Mouse (Mus musculus) natural killer cell, adult 2 months (primary cell): Measurements from ENCODE around the gene Cinp.

Experiments
- DNase-seq, 2 experiments: peaks; one replicate each; pipeline ENCODE4 v3.0.0; 2022; ENCODE audit warnings: low spot score in 2 of 2

The Cinp gene

DNA sequence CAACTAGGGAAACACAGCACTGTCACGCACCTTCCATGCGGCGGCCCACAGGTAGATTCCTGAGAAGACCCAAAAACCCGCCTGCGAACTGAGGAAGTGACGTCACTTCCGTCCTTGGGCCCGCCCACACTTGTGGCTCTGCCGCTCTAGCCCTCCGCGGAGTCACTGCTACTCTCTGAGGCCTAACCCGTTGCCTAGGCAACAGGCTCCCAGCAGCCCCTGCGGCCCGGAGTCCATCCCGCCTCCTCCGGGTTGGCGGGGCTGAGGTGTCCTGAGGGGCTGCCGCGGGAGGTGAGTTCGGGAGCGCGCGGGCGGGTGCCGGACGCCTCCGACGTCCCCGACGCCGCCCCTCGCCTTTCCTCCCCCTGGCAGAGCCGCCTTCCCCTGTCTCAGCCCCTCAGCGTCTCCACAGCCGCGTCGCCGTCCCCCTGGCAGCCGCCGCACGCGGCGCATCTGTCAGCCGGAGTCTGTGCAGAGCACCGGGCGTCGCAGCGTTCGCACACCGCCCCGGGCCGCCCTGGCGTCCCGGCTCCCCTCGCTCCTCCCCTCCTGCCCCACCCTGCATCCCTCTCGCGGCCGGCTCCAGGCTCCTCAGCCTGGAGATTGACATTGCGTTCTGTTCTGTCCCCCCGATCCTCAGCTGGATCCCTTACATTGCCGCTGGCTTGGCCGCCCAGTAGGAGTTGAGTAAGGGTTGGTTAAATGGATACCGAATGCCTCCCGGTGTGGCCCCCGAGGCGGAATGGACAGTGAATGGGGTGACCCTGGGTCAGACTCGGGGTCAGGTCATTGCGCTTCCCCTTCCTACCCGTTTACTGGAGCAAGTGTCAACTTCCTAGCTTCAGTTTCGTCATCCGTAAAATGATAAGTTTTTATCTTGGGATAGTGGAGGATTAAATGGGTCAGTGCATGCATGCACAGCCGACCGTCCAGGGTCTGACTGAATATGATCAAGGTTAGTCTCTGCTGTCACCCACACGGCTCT is at the start of gene Cinp, which contains the start of gene Tecpr2:
Cinp (minus strand) TSS at position 110 of the 985 bp plus-strand sequence.
Tecpr2 (plus strand) TSS at position 229 of the 985 bp plus-strand sequence.
- DNase-seq, result peak; percentile 95 to 96

DNA sequence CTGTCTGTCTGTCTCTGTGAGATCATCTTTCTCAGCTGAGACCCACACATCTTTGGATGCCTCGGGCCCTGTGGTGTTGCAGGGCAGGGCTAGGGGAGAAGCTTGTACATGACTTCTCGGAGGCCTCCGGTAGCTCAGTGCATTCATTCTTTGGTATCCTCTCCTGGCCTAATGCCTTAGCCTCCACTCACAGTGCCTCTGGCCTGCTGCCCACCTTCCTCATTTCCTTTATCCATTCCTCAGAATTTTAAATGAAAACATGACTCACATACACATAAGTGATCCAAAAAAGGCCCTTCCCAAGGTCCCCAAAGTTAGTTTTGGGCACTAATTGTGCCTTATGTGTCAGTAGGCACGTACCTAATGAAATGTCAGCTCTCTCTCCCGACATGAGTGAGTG is 48.6 kb upstream of the Cinp start:
- DNase-seq, result no peak

DNA sequence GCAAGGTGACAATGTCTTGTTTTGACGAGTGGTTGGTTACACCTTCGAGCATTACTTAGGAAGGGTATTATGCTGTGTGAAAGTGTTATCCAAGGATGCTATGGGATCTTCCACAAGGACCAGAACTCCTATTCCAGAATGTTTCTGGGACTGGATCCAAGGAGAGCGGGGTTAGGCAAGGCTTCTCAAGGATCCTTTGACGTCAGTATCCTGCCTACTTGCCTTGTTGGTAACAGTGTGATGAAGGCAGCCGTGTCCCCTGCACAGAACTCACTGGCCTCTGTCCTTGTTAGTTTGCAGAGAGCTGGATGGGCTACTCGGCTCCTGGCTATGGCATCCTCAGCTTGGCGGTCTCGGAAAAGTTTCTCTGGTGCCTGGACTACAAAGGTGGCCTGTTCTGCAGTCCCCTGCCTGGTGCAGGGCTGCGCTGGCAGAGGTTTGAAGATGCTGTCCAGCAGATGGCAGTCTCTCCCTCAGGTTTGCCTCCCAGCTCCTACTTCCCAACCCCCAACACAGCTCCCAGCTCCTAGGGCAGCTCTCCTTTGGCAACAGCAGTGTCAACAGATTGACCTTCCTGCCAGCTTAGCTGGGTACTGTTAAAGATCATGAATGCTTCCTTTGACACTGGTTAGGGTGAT is 47.2 kb upstream of the Cinp start:
- DNase-seq, result peak in 1 of 2 experiments; percentile 46

DNA sequence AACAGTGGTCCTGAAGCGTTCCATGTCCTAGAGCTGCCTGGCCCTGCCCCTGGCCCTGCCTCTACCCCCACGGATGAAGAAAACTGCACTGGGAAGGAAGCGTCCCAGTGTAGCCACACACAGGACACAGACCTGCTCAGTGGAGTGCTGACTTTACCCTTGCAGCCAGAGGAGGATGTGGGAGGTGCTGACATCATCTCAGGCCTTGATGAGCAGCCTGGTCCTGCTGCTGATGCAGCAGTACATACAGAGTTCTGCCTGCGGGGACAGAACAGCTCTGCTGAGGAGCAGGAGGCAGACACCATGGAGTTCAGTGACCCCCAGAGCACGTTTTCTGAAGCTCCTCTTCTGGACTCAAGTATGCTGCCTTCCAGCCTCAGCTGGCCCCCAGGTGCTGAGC is 43.9 kb upstream of the Cinp start:
- no peak for DNase-seq

DNA sequence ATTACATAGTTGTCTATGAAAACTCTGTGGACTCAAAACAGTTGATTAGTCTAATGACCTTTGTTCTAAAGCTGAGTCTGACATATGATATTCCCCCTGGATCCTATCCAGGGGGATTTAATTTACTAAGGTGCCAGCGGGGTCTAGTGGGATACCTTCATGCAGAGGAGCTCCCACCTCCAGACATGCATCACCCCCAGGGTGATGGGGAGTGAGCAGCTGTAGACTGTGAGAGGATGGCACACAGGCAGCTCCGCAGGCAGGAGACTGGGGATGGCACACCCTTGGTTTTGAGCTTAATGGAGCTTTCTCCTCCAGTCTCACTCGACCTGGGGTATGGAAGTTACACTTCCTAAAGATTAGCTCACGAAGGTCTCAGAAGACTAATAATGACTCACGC is 32.6 kb upstream of the Cinp start:
- DNase-seq, result no peak

DNA sequence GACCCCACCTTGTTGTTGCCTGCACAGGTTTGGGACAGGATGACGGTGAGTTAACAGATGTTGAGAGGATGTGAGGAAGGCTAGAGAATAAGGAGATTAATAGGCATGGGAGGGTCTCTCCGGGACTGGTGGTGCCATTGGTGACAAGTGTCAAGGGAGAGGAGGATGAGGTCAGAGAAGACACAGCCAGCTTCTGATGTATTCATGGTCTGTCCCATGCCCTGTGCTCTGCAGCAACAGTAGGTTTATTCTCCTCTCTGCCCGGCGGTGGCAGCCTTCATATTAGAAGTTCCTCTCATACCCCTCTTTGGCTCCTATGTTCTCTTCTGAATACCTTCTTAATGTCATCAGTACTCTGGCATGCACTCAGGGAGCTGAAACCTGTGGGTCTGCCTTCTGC is 31.3 kb upstream of the Cinp start:
- no peak for DNase-seq

DNA sequence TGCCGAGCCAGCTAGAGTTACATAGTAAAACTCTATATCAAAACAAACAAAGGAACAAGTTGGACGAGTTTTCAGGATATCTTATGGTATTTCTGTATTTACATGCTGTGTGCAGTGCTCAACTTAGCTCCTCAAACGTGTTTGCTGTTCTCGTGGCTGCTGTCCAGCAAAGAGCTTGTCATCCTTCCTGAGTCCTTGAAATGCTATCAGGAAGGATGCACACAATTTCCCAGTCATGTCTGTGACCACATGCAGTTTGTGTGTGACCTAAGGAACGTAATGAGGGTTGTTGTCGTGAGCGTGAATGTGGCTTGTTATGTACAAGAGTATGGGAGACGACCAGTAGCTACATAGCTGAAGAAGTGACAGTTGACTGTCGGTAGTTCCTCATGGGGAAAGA is 26.8 kb upstream of the Cinp start:
- no peak for DNase-seq

DNA sequence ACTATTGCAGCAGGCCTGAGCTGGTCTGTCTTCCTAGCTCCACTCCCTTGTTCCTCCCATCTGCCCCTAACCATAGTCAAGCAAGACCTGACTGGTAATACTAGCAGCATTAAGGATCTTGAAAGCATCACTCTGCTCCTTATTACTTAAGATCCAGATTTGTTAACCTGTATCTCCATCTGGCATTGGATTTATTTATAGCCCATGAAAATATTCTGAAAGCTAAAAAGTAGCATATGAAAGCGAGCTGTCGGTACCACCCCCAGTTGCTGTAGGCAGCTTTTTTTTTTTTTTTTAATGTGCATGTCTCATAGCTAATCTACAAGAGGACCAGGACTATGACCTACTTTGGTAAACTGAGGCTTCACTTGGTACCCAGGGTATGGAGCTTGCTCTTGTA is 21.0 kb upstream of the Cinp start:
- DNase-seq, result no peak

DNA sequence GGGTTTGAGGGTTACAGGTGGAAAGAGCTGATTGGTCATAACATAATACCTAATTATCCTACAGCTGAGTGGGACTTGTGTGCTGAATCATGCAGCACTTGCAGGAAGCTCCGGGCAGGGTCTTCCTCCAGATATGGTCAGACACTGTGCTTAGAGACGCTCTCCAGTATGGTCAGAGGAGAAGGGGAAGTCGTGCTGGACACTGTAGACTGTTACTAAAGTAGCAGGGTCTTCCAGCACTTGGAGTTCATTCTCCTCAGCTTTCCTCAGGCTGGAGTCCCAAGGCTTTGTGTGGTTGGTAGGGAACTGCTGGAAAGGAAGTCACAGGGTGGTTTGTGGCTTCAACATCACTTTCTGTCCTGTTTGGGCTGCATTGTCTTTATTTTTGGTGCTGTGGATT is 18.9 kb upstream of the Cinp start:
- no peak for DNase-seq

DNA sequence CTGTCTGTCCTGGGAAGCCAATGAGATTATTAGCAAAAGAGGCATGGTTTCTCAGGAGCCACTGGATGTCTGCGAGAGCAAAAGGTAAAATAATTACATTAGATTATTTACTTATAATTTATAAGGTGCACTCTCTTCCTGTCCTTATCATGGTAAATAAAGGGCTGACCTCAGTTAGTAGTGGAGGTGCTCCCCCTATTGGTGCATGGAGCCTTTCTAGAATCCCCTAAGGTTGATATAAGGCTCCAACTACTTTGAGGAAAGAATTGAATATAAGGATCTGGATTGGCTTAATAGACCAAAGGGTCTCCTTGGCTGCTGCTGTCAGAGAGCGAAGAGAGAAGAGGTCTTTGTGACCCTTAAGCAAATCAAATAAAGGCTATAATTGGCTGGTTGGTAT is 14.6 kb upstream of the Cinp start:
- peak in 1 of 2 experiments; percentile 13 for DNase-seq

DNA sequence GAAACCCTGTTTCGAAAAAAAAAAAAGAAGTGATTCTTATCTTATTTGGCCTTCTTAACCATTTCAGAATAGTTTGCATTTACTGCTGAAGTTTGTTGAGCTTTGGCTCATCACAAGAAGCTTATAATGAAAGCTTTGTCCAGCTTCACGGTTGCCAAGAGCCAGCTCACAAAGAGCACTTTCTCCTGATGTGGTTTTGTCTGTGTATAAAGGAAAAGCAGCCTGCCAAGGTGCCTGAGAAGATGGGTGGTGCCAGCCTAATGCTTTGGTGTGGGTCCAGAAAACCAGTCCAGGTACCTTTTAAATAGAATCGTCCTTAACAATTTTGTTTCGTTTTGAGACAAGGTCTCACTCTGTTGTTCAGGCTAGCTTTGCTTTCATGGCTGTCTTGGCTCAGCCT is 13.2 kb upstream of the Cinp start:
- no peak for DNase-seq

DNA sequence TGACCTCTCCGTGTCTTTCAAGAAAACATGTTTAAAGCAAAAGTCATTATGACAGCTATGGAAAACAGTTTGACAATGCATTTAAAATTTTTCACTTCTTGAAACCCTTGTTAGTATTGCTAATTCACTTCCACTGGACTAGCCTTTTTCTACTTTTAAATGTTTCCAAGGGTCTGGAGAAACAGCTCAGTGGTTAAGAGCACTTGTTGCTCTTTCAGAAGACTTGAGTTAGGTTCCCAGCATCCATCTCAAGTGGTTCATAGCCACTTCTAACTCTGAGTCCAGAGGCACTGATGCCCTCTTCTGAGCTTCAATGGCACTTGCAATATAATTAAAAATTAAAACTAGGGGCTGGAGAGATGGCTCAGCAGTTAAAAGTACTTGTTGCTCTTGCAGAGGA is 2.9 kb upstream of the Cinp start:
- no peak for DNase-seq

DNA sequence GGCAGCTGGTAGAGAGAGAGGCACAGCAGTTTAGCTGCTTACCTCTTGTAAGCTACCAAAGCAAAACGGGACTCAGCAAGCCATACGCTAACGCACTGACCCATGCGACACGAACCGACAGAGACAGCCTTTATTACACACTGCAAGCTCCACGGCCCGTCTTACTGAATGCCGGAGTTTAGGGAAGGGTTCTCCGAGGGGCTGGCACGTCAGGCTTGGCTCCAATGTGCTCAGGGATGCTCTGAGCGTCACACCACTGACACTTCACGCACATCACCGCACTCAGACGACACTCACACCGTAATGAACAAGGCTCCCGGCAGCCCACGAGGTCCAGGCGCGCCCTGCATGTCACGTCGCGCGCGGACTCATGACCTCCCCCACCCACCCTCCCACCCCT is 339 bp downstream of the Cinp start:
- DNase-seq, result no peak

DNA sequence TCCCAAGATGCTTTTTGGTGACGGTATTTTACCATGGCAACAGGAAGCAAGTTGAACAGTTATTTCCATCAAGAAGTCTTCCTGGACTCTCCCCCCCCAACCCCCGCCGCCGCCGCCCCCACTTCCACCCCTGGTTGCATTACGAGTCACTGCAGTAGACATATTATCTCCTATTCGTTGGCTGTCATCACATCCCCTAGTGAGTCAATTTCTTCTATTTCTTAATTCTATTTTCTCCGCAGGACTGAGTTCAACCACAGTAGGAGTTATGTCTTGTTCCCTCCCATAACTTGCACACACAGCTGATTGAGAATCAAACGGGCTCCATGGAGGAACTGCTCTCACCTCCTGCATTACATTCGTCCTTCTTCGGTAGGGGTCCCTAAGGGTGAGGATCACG is 839 bp downstream of the Cinp start:
- DNase-seq, result no peak

DNA sequence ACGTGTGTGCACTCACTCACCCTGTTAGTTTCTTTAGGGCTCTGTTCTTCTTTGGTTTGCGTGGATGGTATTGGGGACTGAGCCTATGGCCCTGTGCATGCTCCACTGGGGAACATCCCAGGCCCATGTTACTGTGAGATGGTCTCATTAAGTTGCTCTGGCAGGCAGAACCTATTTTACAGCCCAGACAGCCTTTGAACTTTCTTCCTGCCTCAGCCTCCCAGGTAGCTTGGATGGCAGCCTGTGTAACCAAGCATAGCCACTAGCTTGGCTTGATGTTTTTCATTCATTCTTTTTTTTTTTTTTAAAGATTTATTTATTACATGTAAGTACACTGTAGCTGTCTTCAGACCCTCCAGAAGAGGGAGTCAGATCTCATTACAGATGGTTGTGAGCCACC is 3.7 kb downstream of the Cinp start:
- DNase-seq, result no peak

DNA sequence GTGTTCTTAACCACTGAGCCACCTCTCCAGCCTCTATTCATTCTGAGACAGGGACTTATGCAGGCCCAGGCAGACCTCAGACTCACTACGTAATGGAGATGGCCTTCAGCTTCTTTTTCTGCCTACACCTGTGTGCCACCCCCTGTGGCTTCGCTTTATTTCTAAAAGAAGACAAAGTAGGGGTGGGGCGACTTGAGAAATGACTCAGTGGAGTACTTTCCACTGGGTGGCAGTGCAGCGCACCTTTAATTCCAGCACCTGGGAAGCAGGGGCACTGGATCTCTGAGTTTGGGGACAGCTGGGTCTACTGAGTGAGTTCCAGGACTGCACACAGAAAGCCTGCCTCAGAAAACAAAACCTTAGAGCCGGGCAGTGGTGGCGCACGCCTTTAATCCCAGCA is 6.7 kb downstream of the Cinp start:
- DNase-seq, result no peak

DNA sequence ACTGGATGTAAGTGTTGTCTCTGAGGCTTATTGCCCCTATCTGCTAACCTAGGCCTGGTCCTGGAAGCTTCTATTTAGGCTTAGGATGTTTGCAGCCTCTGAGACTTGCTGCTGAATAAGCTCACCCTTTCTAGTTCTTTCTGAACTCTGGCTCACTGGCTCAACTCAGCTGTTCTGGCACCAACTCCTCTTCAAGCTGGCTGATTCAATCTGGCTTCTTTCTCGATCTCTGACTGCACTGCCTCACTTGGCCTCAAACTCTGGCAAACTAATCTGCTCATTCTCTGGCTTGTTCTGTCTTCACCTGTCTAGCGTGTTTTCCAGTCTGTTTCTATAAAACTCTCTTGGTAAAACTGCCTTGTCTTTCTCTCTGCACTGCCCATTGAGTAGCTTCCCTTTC is 13.6 kb downstream of the Cinp start:
- DNase-seq, result no peak

DNA sequence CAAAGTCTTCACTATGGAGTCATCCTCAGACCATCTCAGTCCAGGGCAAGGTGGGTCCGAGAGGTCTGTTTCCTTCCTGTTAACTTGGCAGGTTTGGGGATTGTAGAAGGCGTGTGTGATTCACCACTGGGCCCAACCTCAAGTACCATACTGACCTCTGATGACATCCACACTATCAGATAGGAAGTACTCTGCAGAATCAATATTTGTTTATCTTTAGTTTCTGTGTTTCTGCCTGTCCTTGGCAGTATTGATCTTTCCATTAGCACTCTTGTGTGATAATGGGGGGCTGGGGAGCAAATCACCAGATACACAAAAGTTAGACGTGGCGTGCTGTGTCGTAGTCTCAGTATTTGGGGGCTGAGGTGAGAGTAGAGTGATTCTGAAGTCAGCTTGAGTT is 17.7 kb downstream of the Cinp start:
- no peak for DNase-seq

DNA sequence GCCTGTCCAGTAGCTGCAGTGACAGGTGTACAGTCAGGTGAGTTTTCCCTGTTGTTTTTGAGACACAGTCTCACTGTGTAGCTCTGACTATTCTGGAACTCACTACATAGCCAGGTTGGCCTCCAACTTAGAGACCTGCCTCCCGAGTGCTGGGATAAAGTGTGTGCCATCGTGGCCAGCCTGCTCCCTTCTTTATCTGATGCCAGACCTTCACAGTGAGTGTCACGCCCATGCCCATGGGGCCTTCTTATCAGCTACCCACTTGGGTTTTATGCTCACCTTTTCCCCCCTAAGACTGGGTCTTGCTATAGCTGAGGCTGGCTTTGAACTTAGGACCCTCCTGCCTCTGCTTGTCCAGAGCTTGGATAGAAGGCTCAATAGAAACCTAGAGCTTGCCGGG is 18.8 kb downstream of the Cinp start:
- DNase-seq, result no peak

DNA sequence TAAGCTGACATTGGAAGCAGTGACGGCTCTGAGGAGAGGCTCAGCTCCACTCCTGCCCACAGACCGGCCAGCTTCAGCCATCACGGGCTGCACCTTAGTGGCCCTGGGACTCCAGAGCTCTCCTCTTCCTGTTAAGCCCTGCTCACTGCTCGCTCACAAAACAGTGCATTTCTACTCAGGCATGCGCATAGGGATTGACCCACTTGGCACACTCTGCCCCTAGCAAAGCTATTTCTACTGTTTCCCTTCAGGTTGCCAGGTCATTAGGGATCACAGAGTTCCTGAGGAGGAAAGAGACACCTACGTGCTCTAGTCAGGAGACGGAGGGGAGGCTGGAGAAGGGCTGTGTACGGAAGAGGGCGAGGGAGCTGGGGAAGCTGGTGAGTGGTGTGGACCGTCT is 23.0 kb downstream of the Cinp start:
- DNase-seq, result no peak

DNA sequence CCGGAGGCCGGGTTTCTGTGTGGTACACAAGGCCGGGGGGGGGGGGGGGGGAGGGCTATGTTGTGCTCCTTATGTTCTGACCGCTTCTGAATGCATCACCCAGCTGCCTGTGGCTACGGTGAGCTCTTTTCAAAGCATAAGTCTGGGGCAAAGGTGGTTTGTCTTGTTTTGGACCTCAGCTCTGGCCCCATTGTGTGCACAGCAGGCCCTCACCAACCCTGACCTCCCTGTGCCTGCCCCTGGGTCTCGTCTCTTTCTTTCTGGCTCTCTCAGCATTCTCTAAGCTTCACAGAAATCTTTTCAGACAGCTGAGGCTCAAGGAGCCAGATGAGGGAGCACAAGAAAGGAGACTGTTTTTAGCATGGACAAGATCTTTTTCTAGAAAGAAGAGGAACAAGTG is 23.4 kb downstream of the Cinp start:
- no peak for DNase-seq

DNA sequence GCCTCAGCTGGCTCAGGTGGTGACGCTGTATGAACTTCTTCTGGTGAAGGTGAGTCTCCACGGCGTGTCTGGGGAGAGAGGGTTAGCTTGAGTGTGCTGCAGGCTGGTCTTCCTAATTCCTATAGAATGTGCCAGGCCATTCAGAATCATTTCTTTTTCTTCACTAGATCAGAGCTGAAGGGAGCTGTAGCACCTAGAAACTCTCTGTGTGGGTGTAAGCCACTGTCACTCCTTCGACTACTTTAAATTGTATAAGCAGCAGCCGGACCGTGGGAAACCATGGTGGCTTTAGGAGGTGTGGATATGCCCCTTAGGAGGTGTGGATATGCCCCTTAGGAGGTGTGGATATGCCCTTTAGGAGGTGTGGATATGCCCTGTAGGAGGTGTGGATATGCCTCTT is 24.9 kb downstream of the Cinp start:
- DNase-seq, result no peak

DNA sequence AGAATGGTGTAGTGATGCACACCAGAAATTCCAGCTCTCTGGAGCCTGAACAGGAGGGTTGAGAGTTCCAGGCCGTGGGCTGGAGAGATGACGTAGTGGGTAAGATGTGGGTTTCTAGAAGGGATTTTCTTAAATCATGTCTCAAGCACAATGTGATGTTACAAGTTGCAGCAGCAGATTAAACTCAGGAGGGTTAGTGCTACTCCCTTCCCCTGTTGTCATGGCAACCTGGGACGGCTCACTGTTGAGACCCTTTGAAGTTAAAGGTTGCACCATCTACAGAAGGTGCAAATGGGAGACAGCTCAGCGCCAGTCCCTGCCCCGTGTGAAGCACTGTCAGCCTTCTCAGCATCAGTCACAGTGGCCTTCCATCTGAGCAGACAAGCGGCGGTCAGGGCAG is 27.7 kb downstream of the Cinp start:
- peak; percentile 39 to 47 for DNase-seq
